Mouse (Mus musculus) cerebellum, adult 2 months (tissue): ENCODE data around the gene Mast1.

Experiments used
- CTCF ChIP-seq: fragments of 200-500 bp; IDR thresholded peaks from 2 replicates; pipeline ENCODE4 v1.5.1; 2011; ENCODE audit warnings: low read depth, mild to moderate bottlenecking, control low read depth, low read length, moderate library complexity, borderline replicate concordance; ENCODE audit not compliant: insufficient read depth
- POLR2A ChIP-seq: fragments of 200-500 bp; IDR thresholded peaks from 2 replicates; pipeline ENCODE4 v1.6.1; 2011; ENCODE audit warnings: low read length, control low read depth, borderline replicate concordance; ENCODE audit not compliant: insufficient read depth

DNA sequence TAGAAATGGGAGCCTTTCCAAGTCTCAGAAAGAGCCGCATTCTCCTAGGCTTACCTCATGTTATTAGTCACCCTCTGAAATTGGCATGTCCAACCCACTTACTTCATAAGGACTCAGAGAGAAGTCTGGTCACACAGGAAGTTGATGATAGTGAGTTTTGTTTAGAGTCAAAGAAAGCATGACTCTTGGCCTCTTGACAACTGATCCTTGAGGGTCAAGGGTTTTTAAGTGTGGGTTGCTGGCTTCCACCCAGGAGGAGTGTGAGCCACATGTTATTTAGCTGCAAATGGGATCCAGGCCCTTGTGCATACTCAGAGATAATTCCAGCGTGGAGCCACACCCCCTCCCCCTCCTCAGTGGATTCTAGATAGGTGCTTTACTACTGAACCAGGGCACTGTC lies 15.6 kb downstream of the Mast1 start:
- TF ChIP-seq POLR2A: no peak
- TF ChIP-seq CTCF: no peak
